ENCODE assay signal across 9 mouse cellular contexts in genomic region chr16:37219151-37219550, GRCm38 (mm10).
"Had no signal": no experiment of that assay in that cellular context is flagged by ENCODE, and none has a peak within 500 bp of the region (broad histone marks: within the 10 kb centered on the region; RNA-seq: fewer than 3 reads in every experiment).

No protein-coding gene starts in this region.

- H3K36me3 ChIP-seq: liver, embryonic 13.5 days had no signal

- H3K9me3 ChIP-seq: liver, embryonic 13.5 days had no signal

- H3K27me3 ChIP-seq: liver, embryonic 13.5 days had no signal

- H3K9ac ChIP-seq: liver, embryonic 13.5 days had no signal

- DNase-seq: kidney, postnatal 14 days; kidney, postnatal 4 days; liver, embryonic 13.5 days; lung, adult 2 months; lung, postnatal 14 days; lung, postnatal 4 days; midbrain, embryonic 14.5 days; thymus, adult 18-20 months; thymus, postnatal 36 days had no signal

- H3K27ac ChIP-seq: liver, embryonic 13.5 days had no signal

- H3K4me1 ChIP-seq: liver, embryonic 13.5 days had no signal

- H3K4me3 ChIP-seq: liver, embryonic 13.5 days had no signal
